24 mouse cellular contexts compared by ENCODE assay signal in the genomic region with DNA sequence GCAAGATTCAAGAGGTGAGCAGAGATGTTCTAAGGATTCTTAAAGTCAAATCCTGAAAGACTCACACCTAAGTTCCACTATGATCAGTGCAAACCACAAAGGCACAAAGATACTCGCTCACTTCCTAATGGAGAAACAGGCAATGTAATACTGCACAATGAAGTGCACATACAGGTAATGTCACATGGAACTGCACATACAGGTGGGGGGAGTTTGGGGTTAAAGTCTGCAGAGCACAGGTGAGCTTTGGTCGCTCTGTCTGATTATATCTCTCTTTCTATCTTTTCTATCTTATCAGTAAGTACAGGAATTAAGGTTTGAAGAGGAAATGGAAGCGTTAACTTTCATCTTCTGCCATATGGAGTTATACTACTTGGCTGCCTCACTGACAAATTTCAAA.
"Had no signal": no experiment of that assay in that cellular context is flagged by ENCODE, and none has a peak within 500 bp of the region (broad histone marks: within the 10 kb centered on the region; RNA-seq: fewer than 3 reads in every experiment).

No protein-coding gene starts in this region.

- H3K4me3 ChIP-seq: heart, embryonic 13.5 days; heart, embryonic 15.5 days; hindbrain, embryonic 13.5 days; hindbrain, embryonic 15.5 days; kidney, embryonic 15.5 days; limb, embryonic 13.5 days; limb, embryonic 15.5 days; liver, embryonic 12.5 days had no signal

- DNase-seq: gastrocnemius, postnatal 14 days; gastrocnemius, postnatal 36 days; heart, adult 18-20 months; heart, postnatal 14 days; heart, postnatal 36 days; kidney, adult 2 months; kidney, adult 9 months; kidney, postnatal 14 days; kidney, postnatal 36 days; layer of hippocampus, adult 9-11 months; layer of hippocampus, postnatal 36 days; left cerebral cortex, postnatal 4 days had no signal

- H3K9me3 ChIP-seq: heart, embryonic 13.5 days; heart, embryonic 15.5 days; hindbrain, embryonic 13.5 days; hindbrain, embryonic 15.5 days; kidney, embryonic 15.5 days; limb, embryonic 13.5 days; limb, embryonic 15.5 days; liver, embryonic 12.5 days had no signal

- H3K4me2 ChIP-seq: heart, embryonic 11.5 days; heart, embryonic 13.5 days; heart, embryonic 15.5 days; hindbrain, embryonic 13.5 days; hindbrain, embryonic 15.5 days; kidney, embryonic 15.5 days; limb, embryonic 13.5 days; limb, embryonic 15.5 days; liver, embryonic 12.5 days had no signal

- H3K27ac ChIP-seq: heart, embryonic 13.5 days; heart, embryonic 15.5 days; hindbrain, embryonic 13.5 days; hindbrain, embryonic 15.5 days; hindbrain, postnatal 0 days; kidney, embryonic 15.5 days; kidney, postnatal 0 days; limb, embryonic 13.5 days; limb, embryonic 15.5 days; liver, embryonic 12.5 days; liver, embryonic 14.5 days had no signal

- H3K36me3 ChIP-seq: heart, embryonic 13.5 days; heart, embryonic 15.5 days; hindbrain, embryonic 13.5 days; hindbrain, embryonic 15.5 days; kidney, embryonic 15.5 days; limb, embryonic 13.5 days; limb, embryonic 15.5 days; liver, embryonic 12.5 days had no signal

- H3K4me1 ChIP-seq: kidney, embryonic 15.5 days; limb, embryonic 15.5 days had no signal

- H3K27me3 ChIP-seq: heart, embryonic 13.5 days; heart, embryonic 15.5 days; hindbrain, embryonic 13.5 days; hindbrain, embryonic 15.5 days; kidney, embryonic 15.5 days; limb, embryonic 13.5 days; limb, embryonic 15.5 days; liver, embryonic 12.5 days had no signal

- H3K9ac ChIP-seq: heart, embryonic 13.5 days; heart, embryonic 15.5 days; hindbrain, embryonic 13.5 days; hindbrain, embryonic 15.5 days; kidney, embryonic 15.5 days; limb, embryonic 13.5 days; limb, embryonic 15.5 days; liver, embryonic 12.5 days; liver, embryonic 14.5 days had no signal

- ATAC-seq: hindbrain, postnatal 0 days; liver, embryonic 12.5 days had no signal
